Mouse (Mus musculus): ENCODE data around the gene Cdyl.

DNA sequence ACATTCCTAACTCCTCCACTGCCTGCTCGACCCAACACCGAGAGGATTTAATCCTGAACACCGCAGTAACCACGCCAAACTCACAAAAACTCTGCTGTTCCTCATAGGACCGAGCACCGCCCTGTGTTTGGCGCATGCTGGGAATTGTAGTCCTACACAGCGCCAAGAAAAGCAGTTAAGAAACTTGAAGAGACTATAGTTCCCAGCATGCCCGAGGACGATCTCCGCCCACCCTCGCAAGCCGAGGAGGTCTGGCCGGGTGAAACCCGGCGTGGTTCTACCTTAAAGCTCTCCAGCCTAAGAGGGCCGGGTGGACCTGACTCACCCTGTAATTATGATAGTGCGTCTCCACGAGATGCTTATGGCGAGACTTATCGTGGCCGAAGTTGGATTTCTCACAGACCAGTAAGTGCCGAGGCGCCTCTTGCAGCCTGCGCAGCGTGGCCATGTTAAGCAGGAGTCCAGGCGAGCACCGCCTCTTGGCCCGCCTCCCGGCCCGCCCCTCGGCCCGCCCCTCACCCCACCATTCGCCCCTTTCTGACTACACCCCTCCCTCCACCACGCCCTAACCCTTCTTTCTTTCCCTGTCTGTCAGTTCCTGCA, 246.3 kb downstream of the Cdyl start, which contains the start of gene Rpp40:
- TF ChIP-seq POLR2A (IDR thresholded peaks at IDR 0.05; ENCODE audit: borderline replicate concordance, extremely low read depth, low read depth, low read length) (peak; percentile 29; the same call in 1 of the 2 replicates), CTCF (IDR thresholded peaks at IDR 0.05; ENCODE audit: insufficient read depth, low read length) (no peak)

Data from lung, adult 2 months (tissue).